Mouse (Mus musculus) adrenal gland, postnatal 10 days (tissue): ENCODE measurements around the gene Vcl. TPM values are rescaled to one million over a fixed set of nuclear protein-coding genes. Genes with fewer than 3 reads are reported as not detected.

Experiments
- DNase-seq: peaks from one replicate; pipeline ENCODE4 v3.0.0; 2021; ENCODE audit warnings: mixed read lengths
- long read RNA-seq, 2 experiments: library from polyadenylated mRNA; stranded (forward); transcript quantifications; one replicate each; pipeline ENCODE4 v2.0.0; 2021
- total RNA-seq, 2 experiments: library from RNA; stranded (reverse); gene quantifications; 2 replicates each; pipeline ENCODE4 v1.2.3; 2021

Vcl gene
- total RNA-seq, result 10 to 100 TPM; 76.6 to 82.1 TPM
- long read RNA-seq, experiment 1, full-length matches to known transcripts, result 1 of 16 reads
- long read RNA-seq, experiment 1, partial matches to known transcripts, result 14 of 16 reads
- long read RNA-seq, experiment 1, other reads (novel, unspliced or antisense), result 1 of 16 reads
- long read RNA-seq, experiment 2, full-length matches to known transcripts, result 6 of 13 reads
- long read RNA-seq, experiment 2, partial matches to known transcripts, result 7 of 13 reads
- long read RNA-seq, experiment 2, other reads (novel, unspliced or antisense), result 0 of 13 reads

DNA sequence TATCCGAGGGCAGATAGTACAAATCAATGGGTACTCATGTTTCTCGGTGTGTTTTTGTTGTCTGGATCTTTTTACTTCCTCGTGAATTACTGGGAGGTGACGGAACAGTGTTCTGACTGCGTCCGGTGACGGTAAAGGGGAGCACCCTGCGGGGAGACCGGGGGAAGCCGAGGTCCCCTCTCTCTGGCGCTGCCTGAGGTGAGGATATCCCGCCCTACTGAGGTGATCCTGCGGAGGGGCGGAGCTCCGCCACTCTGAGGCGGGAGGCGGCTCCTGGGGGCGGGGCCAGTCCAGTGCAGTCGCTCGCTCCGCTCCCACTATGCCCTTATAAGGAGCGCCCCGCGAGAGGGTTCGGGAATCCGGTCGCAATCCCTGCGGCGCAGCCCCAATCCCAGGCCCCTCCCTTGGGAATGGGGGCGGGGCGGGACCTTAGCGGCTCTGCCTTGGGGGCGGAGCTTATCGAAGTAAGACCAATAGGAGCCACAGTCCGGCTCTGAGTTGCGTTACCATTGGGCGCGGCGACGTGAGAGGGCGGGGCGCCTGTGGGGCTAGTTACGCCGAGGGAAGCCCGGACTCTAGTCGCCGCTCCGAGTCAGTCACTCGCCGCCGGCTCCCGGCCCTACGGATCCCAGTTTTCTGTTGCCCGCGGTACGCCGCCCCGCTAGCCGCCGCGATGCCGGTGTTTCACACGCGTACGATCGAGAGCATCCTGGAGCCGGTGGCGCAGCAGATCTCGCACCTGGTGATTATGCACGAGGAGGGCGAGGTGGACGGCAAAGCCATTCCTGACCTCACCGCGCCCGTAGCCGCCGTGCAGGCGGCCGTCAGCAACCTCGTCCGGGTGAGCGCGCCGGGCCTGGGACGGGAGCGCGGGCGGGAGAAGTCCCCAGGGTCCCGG, at the start of gene Vcl:
Vcl (plus strand) TSS at position 551 of the 898 bp plus-strand sequence.
- peak; percentile 100 for DNase-seq

DNA sequence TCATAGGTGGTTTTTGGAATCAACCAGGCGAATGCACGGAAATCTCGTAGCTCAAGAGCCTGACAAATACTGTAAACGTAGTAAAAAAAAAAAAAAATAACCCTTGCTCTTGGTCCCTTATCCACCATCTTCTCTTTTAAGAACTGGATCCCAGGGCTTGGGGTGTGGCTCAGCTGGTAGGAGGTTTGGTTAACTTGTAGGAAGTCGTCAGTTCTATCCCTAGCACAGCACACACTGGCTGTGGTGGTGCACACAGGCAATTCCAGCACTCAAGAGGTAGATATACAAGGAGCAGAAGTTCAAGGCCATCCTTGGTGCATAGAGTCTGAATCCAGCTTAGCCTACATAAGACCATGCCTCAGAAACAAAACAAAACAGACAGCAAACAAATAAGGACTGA, 44.5 kb upstream of the Vcl start:
- no peak for DNase-seq

GRCm38 (mm10) chr14:20885091-20885888, 43.9 kb upstream of the Vcl start:
- DNase-seq, result peak; percentile 13

GRCm38 (mm10) chr14:20886266-20886665, 42.9 kb upstream of the Vcl start:
- peak; percentile 72 for DNase-seq

- DNase-seq, result peak; percentile 26
Observed at GRCm38 (mm10) chr14:20887541-20888085, 41.6 kb upstream of the Vcl start.

GRCm38 (mm10) chr14:20891941-20892402, 37.2 kb upstream of the Vcl start:
- DNase-seq, result peak; percentile 22

GRCm38 (mm10) chr14:20893815-20894214, 35.4 kb upstream of the Vcl start:
- DNase-seq, result no peak

- no peak for DNase-seq
Observed at GRCm38 (mm10) chr14:20901267-20901666, 27.9 kb upstream of the Vcl start.

- DNase-seq, result no peak
Observed at GRCm38 (mm10) chr14:20903137-20903536, 26.1 kb upstream of the Vcl start.

DNA sequence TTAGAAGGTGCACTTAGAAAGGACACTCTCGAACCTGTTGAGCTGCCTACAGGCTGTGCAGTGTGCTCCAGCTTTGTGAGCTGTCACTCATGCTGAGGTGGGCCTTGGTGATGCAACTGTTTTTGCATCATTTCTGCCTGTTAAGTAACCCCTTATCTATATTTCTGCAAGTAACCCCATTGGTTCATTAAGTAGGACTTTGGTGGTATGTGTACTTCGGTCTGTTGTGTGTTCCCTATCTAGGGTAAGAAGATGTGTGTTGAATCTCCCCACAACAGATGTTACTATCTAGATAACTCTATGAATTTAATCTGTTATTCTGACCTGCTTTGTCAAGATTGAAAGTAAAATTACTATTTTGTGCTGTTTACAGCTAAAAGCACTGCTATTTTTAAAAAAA, 17.4 kb upstream of the Vcl start:
- DNase-seq, result no peak

GRCm38 (mm10) chr14:20914415-20914814, 14.8 kb upstream of the Vcl start:
- peak; percentile 73 for DNase-seq

GRCm38 (mm10) chr14:20916625-20917612, 12.3 kb upstream of the Vcl start:
- no peak for DNase-seq

DNA sequence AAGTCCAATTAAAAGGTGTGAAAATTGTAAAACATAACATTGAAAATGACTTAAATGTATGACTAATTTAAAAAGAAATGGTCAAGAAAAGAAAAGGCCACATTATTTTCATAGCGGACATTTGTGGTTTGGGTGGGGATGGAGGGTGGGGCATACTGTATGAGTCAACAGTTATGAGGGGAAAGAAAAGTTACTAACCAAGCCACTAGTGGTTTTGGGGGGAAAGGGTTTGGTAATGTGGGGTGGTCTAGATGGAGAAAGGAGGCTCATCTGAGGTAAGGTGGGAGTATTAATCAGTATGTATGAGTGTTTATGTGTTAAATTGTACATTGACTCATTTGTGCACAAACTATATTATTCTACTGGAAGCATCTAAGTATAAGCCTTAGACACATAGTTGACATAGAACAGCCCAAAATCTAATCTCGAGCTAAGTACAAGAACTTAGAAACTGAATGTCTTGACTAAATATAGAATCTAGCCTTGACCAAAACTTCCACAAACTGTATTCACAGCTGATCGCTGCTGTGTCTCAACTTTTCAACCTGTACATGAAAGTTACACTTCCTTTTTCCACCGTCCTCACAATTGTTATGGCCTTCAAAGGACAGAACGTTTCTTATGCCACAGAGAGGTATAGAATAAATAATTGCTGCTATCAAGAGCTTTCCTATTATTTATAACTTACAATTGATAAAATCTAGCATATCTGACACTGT, 5.0 kb upstream of the Vcl start:
- no peak for DNase-seq

DNA sequence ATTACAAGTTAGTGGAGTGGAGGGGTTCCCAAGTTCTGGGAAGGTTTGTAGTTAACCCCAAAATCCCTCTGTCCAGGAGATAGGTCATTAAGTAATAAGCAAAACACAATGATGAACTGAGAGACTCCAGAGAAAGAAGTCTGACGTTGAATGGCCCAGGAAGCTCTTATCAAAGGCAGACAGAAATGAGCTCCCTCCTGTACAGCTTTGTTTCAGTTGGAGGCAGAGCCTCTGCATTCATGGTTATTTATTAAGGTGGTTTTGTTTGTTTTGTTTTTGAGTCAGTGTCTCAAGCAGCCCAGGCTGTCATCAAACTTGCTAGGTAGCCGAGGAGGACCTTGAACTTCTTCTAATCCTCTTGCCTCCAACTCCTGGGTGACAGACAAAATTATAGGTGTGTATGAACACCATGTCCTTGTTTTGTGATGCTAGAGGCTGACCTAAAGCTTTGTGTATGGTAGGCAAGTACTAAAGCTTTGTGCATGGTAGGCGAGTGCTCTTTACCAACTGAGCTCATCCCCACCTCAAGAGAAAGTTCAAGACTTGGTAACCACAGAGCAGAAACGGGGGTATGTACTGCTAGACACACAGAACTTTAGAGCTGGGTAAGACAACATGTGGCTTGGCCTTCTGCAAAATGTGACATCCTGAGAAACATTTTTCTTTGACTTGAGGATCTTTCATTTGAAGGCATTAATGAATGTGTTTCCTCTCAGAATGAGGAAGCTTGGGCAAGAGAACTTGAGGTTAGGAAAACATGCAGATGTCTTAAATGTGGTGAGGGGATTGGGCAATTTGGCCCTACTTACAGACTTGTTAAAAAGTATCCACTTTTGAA, 1.5 kb upstream of the Vcl start:
- DNase-seq, result no peak

DNA sequence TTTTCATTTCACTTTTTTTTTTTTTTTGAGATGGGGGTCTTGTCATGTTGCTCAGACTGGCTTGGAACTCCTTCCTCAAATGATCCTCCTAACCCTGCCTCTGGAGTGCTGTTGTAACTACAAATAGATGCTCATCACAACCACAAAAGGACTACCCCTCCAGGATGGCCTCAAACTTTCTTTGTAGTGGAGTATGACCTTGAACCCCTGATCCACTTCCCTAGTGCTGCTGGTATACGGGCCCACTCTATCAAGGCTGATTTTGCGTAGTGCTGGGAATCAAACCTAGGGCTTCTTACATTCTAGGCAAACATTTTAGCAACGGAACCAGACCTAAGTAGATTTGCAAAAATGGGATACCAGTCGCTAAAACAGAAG, 901 bp upstream of the Vcl start:
- DNase-seq, result no peak

GRCm38 (mm10) chr14:20929814-20930434, 726 bp downstream of the Vcl start:
- DNase-seq, result peak; percentile 48

GRCm38 (mm10) chr14:20930481-20931391, 1.5 kb downstream of the Vcl start:
- DNase-seq, result peak; percentile 15

DNA sequence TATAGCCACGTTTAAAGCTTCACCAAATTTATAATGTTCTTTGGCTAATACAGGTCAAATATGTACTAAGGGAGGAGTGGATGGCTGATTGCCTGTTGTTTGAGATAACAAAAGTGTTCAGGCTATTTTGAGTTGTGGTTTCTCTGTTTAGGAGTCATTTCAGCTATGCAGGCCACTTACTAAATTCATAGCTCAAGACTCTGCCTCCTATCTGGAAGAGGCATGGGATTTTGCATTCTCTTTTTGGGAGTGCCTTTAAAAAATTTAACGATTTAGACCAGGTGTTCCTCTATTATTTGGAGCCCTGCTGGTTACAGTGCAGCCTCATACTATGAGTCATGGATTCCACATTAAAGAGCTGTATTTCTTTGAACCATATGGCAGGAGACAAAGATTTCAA, 9.2 kb downstream of the Vcl start:
- DNase-seq, result no peak
